Mouse (Mus musculus) myocyte (in vitro differentiated cells): ENCODE data around the gene Npas2. TPM values are rescaled to one million over a fixed set of nuclear protein-coding genes. Genes with fewer than 3 reads are reported as not detected.

Experiments used
- H3K27me3 ChIP-seq: one replicate; pipeline ENCODE4 v1.6.1; 2011; ENCODE audit not compliant: control insufficient read depth, insufficient read depth, insufficient read length
- H3K36me3 ChIP-seq: one replicate; pipeline ENCODE4 v1.6.1; 2011; ENCODE audit not compliant: control insufficient read depth, insufficient read depth
- H3K4me2 ChIP-seq: one replicate; pipeline ENCODE4 v1.6.1; 2011; ENCODE audit warnings: low read depth, control low read depth
- H3K4me3 ChIP-seq: one replicate; pipeline ENCODE4 v1.5.1; 2011; ENCODE audit warnings: mild to moderate bottlenecking, control low read depth, moderate library complexity
- H3K79me2 ChIP-seq: one replicate; pipeline ENCODE4 v1.6.1; 2011; ENCODE audit not compliant: control insufficient read depth, insufficient read depth
- H3ac ChIP-seq: one replicate; pipeline ENCODE4 v1.6.1; 2011; ENCODE audit not compliant: control insufficient read depth, insufficient read length
- CEBPB ChIP-seq: IDR thresholded peaks from 2 replicates; pipeline ENCODE4 v1.6.1; 2011; ENCODE audit warnings: mild to moderate bottlenecking, moderate library complexity; ENCODE audit not compliant: poor library complexity, insufficient read depth, severe bottlenecking
- E2F4 ChIP-seq: IDR thresholded peaks from one replicate; pipeline ENCODE4 v1.6.1; 2011; ENCODE audit warnings: mild to moderate bottlenecking, control low read depth, moderate library complexity; ENCODE audit not compliant: insufficient read depth
- MAX ChIP-seq: IDR thresholded peaks from one replicate; pipeline ENCODE4 v1.6.1; 2011; ENCODE audit warnings: low read depth, mild to moderate bottlenecking, control low read depth
- MYOD1 ChIP-seq, 3 experiments: IDR thresholded peaks; one replicate each; pipeline ENCODE4 v1.6.1; 2011; ENCODE audit warnings: control low read depth in 2 of 3, low read depth in 2 of 3, mild to moderate bottlenecking in 2 of 3, moderate library complexity in 1 of 3; ENCODE audit not compliant: insufficient read length in 2 of 3, control insufficient read depth in 1 of 3
- MYOG ChIP-seq, 3 experiments: IDR thresholded peaks; one replicate each; pipeline ENCODE4 v1.6.1; 2011; ENCODE audit warnings: control low read depth in 2 of 3, low read depth in 2 of 3, mild to moderate bottlenecking in 2 of 3; ENCODE audit not compliant: insufficient read length in 2 of 3, control insufficient read depth in 1 of 3, insufficient read depth in 1 of 3
- POLR2A ChIP-seq: IDR thresholded peaks from one replicate; pipeline ENCODE4 v1.6.1; 2011; ENCODE audit warnings: low read depth, mild to moderate bottlenecking, control low read depth, moderate library complexity; ENCODE audit not compliant: insufficient read length
- POLR2AphosphoS2 ChIP-seq: IDR thresholded peaks from one replicate; pipeline ENCODE4 v1.6.1; 2011; ENCODE audit warnings: low read depth, control low read depth; ENCODE audit not compliant: insufficient read length
- REST ChIP-seq: IDR thresholded peaks from one replicate; pipeline ENCODE4 v1.6.1; 2011; ENCODE audit warnings: mild to moderate bottlenecking, control low read depth, moderate library complexity; ENCODE audit not compliant: insufficient read depth, insufficient read length
- SRF ChIP-seq: IDR thresholded peaks from one replicate; pipeline ENCODE4 v1.6.1; 2011; ENCODE audit warnings: low read depth; ENCODE audit not compliant: control insufficient read depth, insufficient read length
- TCF12 ChIP-seq: IDR thresholded peaks from one replicate; pipeline ENCODE4 v1.6.1; 2011; ENCODE audit warnings: mild to moderate bottlenecking, control low read depth; ENCODE audit not compliant: poor library complexity, insufficient read depth, severe bottlenecking
- TCF3 ChIP-seq: IDR thresholded peaks from one replicate; pipeline ENCODE4 v1.6.1; 2011; ENCODE audit warnings: low read depth, control low read depth; ENCODE audit not compliant: insufficient read length
- USF1 ChIP-seq: IDR thresholded peaks from one replicate; pipeline ENCODE4 v1.6.1; 2011; ENCODE audit warnings: low read depth, mild to moderate bottlenecking, control low read depth, moderate library complexity
- polyA plus RNA-seq: library from polyadenylated mRNA; unstranded; fragments of >200 nt; fragmentation: generic; extraction: Trizol; gene quantifications from one replicate; pipeline ENCODE4 v1.2.1, GENCODE M21; 2012; ENCODE audit warnings: missing spikeins

Gene Npas2
- polyA plus RNA-seq, 1 experiment = 0.01 TPM

- no peak overlapping the region for H3K4me2 ChIP-seq
- H3ac ChIP-seq = no peak overlapping the region
- peaks cover 8% of the 10 kb centered on the region for H3K27me3 ChIP-seq
- H3K79me2 ChIP-seq = no peaks in the 10 kb centered on the region
- TF ChIP-seq MYOD1 (IDR thresholded peaks at IDR 0.05; ENCODE audit: control insufficient read depth in 1 of 3, insufficient read length in 2 of 3, low read depth in 2 of 3) = no peak
- no peak overlapping the region for H3K4me3 ChIP-seq
- H3K36me3 ChIP-seq = no peaks in the 10 kb centered on the region
These were observed 148.3 kb downstream of the Npas2 start for GRCm38 (mm10) chr1:39341807-39342206.

GRCm38 (mm10) chr1:39343242-39343641, 149.7 kb downstream of the Npas2 start:
- no peak overlapping the region for H3ac ChIP-seq
- peaks cover 8% of the 10 kb centered on the region for H3K27me3 ChIP-seq
- no peaks in the 10 kb centered on the region for H3K79me2 ChIP-seq
- TF ChIP-seq TCF12 (no peak), POLR2A (no peak), CEBPB (no peak), MAX (no peak), E2F4 (no peak), TCF3 (no peak)
- no peak overlapping the region for H3K4me2 ChIP-seq
- H3K4me3 ChIP-seq = no peak overlapping the region
- H3K36me3 ChIP-seq = no peaks in the 10 kb centered on the region

DNA sequence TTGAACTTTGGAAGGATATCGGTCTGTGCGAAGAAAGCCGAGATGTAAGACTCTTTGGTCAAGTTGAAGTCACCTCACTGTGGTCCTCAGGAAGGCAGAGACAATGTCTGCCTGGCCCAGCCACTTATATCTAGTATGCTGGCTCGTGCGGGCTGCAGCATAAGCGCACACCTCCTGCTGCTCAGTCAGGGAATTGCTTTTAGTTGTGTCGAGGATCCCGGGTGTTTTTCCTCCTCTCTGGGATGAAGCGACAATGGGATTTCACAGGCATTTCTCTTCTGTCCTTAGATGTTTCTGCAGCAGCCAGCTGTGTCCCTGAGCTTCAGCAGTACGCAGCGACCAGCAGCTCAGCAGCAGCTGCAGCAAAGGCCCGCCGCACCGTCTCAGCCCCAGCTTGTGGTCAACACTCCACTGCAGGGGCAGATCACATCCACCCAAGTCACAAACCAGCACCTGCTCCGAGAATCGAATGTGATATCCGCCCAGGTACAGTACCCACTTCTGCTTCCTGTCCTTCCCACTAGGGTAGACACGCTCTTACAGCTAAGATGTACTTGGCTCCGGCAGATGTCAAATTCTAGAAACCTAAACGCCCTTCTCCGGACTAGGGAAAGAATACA, 151.6 kb downstream of the Npas2 start:
- TF ChIP-seq TCF3 = no peak
- TF ChIP-seq TCF12 = no peak
- no peak for TF ChIP-seq MYOG (IDR thresholded peaks at IDR 0.05; ENCODE audit: control insufficient read depth in 1 of 3, insufficient read depth in 1 of 3, insufficient read length in 2 of 3, low read depth in 2 of 3)
- no peak for TF ChIP-seq E2F4
- TF ChIP-seq POLR2A = no peak
- no peak for TF ChIP-seq MAX
- no peak for TF ChIP-seq SRF
- no peak for TF ChIP-seq POLR2AphosphoS2
- no peak for TF ChIP-seq USF1
- TF ChIP-seq CEBPB = no peak
- TF ChIP-seq REST = no peak
- TF ChIP-seq MYOD1 (IDR thresholded peaks at IDR 0.05; ENCODE audit: control insufficient read depth in 1 of 3, insufficient read length in 2 of 3, low read depth in 2 of 3) = no peak
- Histone ChIP-seq H3K4me2 (no peak overlapping the region), H3K27me3 (no peaks in the 10 kb centered on the region), H3K36me3 (no peaks in the 10 kb centered on the region), H3K79me2 (no peaks in the 10 kb centered on the region), H3ac (no peak overlapping the region), H3K4me3 (no peak overlapping the region)

- Histone ChIP-seq H3K4me3 (no peak overlapping the region), H3K79me2 (no peaks in the 10 kb centered on the region), H3K36me3 (no peaks in the 10 kb centered on the region), H3K27me3 (no peaks in the 10 kb centered on the region), H3ac (no peak overlapping the region), H3K4me2 (peak overlapping the region; percentile 7)
- TF ChIP-seq USF1 (no peak), MYOG (IDR thresholded peaks at IDR 0.05; ENCODE audit: control insufficient read depth in 1 of 3, insufficient read depth in 1 of 3, insufficient read length in 2 of 3, low read depth in 2 of 3) (no peak), MAX (no peak), SRF (no peak), E2F4 (no peak), TCF3 (no peak), POLR2A (no peak), TCF12 (no peak)
These were observed 155.5 kb downstream of the Npas2 start for GRCm38 (mm10) chr1:39349001-39349400.

DNA sequence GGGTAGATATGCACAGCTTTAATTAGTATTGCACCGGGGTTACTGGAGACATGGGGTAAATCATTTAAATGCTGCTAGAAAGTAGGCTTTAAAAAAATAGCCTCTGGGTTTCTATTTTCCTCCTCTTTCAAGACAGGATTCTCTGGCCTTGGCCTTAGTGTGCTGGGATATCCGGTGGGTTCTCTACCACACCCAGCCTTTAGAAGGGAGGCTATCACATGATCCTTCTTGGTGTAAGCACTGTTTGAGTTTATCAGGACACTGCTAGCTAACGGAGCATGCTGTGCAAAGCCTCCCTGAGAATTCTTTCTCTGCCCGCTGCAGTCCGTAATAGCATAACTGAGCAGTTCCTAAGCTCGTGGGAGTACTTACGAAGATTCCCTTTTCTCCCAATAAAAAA, 155.9 kb downstream of the Npas2 start:
- no peaks in the 10 kb centered on the region for H3K27me3 ChIP-seq
- no peak overlapping the region for H3ac ChIP-seq
- H3K4me2 ChIP-seq = peak overlapping the region; percentile 7
- no peak for TF ChIP-seq MAX
- no peak for TF ChIP-seq MYOD1 (IDR thresholded peaks at IDR 0.05; ENCODE audit: control insufficient read depth in 1 of 3, insufficient read length in 2 of 3, low read depth in 2 of 3)
- no peak for TF ChIP-seq E2F4
- TF ChIP-seq POLR2AphosphoS2 = no peak
- TF ChIP-seq USF1 = no peak
- H3K79me2 ChIP-seq = no peaks in the 10 kb centered on the region
- H3K36me3 ChIP-seq = no peaks in the 10 kb centered on the region
- H3K4me3 ChIP-seq = no peak overlapping the region
